Mouse (Mus musculus) bone marrow, adult 2 months (tissue): ENCODE results near the gene Slc46a3. TPM values are rescaled to one million over a fixed set of nuclear protein-coding genes. Genes with fewer than 3 reads are reported as not detected.

Experiments used
- H3K27ac ChIP-seq: fragments of 200-500 bp; 2 replicates; pipeline ENCODE4 v1.5.1; 2012; ENCODE audit warnings: low read depth, mild to moderate bottlenecking, control low read depth, inconsistent platforms, low read length; ENCODE audit not compliant: control insufficient read depth, poor library complexity, insufficient read depth
- H3K4me1 ChIP-seq: fragments of 200-500 bp; 2 replicates; pipeline ENCODE4 v1.6.1; 2011; ENCODE audit warnings: low read length; ENCODE audit not compliant: control insufficient read depth, insufficient read depth
- H3K4me3 ChIP-seq: fragments of 200-500 bp; replicated peaks from 2 replicates; pipeline ENCODE3; 2011; ENCODE audit warnings: mild to moderate bottlenecking, low read depth, low read length, control low read depth; ENCODE audit not compliant: control insufficient read depth
- CTCF ChIP-seq: fragments of 200-500 bp; IDR thresholded peaks from 2 replicates; pipeline ENCODE4 v1.5.1; 2011; ENCODE audit warnings: low read length, control low read depth; ENCODE audit not compliant: control insufficient read depth, insufficient read depth
- POLR2A ChIP-seq: fragments of 200-500 bp; IDR thresholded peaks from 2 replicates; pipeline ENCODE4 v1.6.1; 2011; ENCODE audit warnings: low read depth, mild to moderate bottlenecking, control low read depth, low read length, borderline replicate concordance; ENCODE audit not compliant: control insufficient read depth
- WGBS: fragments of 180-500 bp; shearing (Covaris S2); methylation state at CpG from one replicate; pipeline ENCODE4 v1.1.7; 2018; 5-methylcytosine and 5-hydroxymethylcytosine counted together
- polyA plus RNA-seq: library from polyadenylated mRNA; stranded (reverse); fragments of >200 nt; gene quantifications from 2 replicates; pipeline ENCODE4 v1.2.4, GENCODE M21; 2011; ENCODE audit warnings: low replicate concordance; ENCODE audit not compliant: missing spikeins, insufficient read depth, insufficient read length

Slc46a3 gene
- polyA plus RNA-seq, 1 experiment, result 22.2 TPM

GRCm38 (mm10) chr5:147916171-147916570, 21.6 kb upstream of the Slc46a3 start:
- WGBS, result 82% methylated on average over 9 of the region's 9 CpGs
- no peak for TF ChIP-seq POLR2A
- no peak for TF ChIP-seq CTCF
- H3K4me1 ChIP-seq, result no peaks in the 10 kb centered on the region
- no peak overlapping the region for H3K27ac ChIP-seq
- H3K4me3 ChIP-seq, result no peak overlapping the region

- Histone ChIP-seq H3K4me1 (no peaks in the 10 kb centered on the region), H3K4me3 (no peak overlapping the region), H3K27ac (no peak overlapping the region)
- TF ChIP-seq POLR2A (no peak), CTCF (no peak)
- WGBS, result 46% methylated on average over 6 of the region's 6 CpGs
These were observed 20.5 kb upstream of the Slc46a3 start for GRCm38 (mm10) chr5:147915038-147915566.

GRCm38 (mm10) chr5:147913241-147913842, 18.7 kb upstream of the Slc46a3 start:
- Histone ChIP-seq H3K4me1 (no peaks in the 10 kb centered on the region), H3K4me3 (no peak overlapping the region), H3K27ac (no peak overlapping the region)
- WGBS, result 45% methylated on average over 14 of the region's 14 CpGs
- TF ChIP-seq POLR2A (no peak), CTCF (no peak)

GRCm38 (mm10) chr5:147911744-147912143, 17.1 kb upstream of the Slc46a3 start:
- 52% methylated on average over 5 of the region's 5 CpGs for WGBS
- no peak overlapping the region for H3K27ac ChIP-seq
- no peak for TF ChIP-seq CTCF
- no peak for TF ChIP-seq POLR2A

GRCm38 (mm10) chr5:147910807-147911509, 16.3 kb upstream of the Slc46a3 start:
- no peak overlapping the region for H3K4me3 ChIP-seq
- no peak overlapping the region for H3K27ac ChIP-seq
- 62% methylated on average over 12 of the region's 12 CpGs for WGBS

More at GRCm38 (mm10) chr5:147911744-147912143, 17.1 kb upstream of the Slc46a3 start:
- Histone ChIP-seq H3K4me1 (no peaks in the 10 kb centered on the region), H3K4me3 (no peak overlapping the region)

GRCm38 (mm10) chr5:147907851-147908250, 13.2 kb upstream of the Slc46a3 start:
- Histone ChIP-seq H3K27ac (no peak overlapping the region), H3K4me1 (no peaks in the 10 kb centered on the region), H3K4me3 (no peak overlapping the region)
- TF ChIP-seq CTCF (no peak), POLR2A (no peak)
- WGBS, result 88% methylated on average over 8 of the region's 8 CpGs

More at GRCm38 (mm10) chr5:147910807-147911509, 16.3 kb upstream of the Slc46a3 start:
- TF ChIP-seq POLR2A (no peak), CTCF (no peak)
- H3K4me1 ChIP-seq, result no peaks in the 10 kb centered on the region

- no peak overlapping the region for H3K27ac ChIP-seq
- H3K4me1 ChIP-seq, result no peaks in the 10 kb centered on the region
- no peak overlapping the region for H3K4me3 ChIP-seq
- WGBS, result 51% methylated on average over 11 of the region's 11 CpGs
- peak; percentile 35; the same call in 1 of the 2 replicates for TF ChIP-seq CTCF
- TF ChIP-seq POLR2A, result no peak
These were observed 12.5 kb upstream of the Slc46a3 start for GRCm38 (mm10) chr5:147907144-147907543.

- 86% methylated on average over 9 of the region's 9 CpGs for WGBS
- no peak for TF ChIP-seq CTCF
- no peak for TF ChIP-seq POLR2A
- H3K27ac ChIP-seq, result no peak overlapping the region
- no peaks in the 10 kb centered on the region for H3K4me1 ChIP-seq
- no peak overlapping the region for H3K4me3 ChIP-seq
These were observed 8.6 kb upstream of the Slc46a3 start for GRCm38 (mm10) chr5:147903166-147903565.
